Mouse (Mus musculus) retina, postnatal 1 day (tissue): ENCODE measurements at regions not wholly inside any gene's neighbourhood (a gene's known extent, or its start where the extent isn't known, plus 50 kb on each side); places are given as distances from the start of the nearest gene placed in this dataset.

Source experiments
- DNase-seq: peaks from one replicate; pipeline ENCODE4 v3.0.0-alpha.2; 2012

GRCm38 (mm10) chr12:51009644-51010043 lies 338.2 kb upstream of the G2e3 start:
- no peak for DNase-seq

GRCm38 (mm10) chr12:51001722-51002592 lies 345.9 kb upstream of the G2e3 start:
- peak; percentile 93 for DNase-seq

GRCm38 (mm10) chr12:51001096-51001495 lies 346.8 kb upstream of the G2e3 start:
- no peak for DNase-seq

DNA sequence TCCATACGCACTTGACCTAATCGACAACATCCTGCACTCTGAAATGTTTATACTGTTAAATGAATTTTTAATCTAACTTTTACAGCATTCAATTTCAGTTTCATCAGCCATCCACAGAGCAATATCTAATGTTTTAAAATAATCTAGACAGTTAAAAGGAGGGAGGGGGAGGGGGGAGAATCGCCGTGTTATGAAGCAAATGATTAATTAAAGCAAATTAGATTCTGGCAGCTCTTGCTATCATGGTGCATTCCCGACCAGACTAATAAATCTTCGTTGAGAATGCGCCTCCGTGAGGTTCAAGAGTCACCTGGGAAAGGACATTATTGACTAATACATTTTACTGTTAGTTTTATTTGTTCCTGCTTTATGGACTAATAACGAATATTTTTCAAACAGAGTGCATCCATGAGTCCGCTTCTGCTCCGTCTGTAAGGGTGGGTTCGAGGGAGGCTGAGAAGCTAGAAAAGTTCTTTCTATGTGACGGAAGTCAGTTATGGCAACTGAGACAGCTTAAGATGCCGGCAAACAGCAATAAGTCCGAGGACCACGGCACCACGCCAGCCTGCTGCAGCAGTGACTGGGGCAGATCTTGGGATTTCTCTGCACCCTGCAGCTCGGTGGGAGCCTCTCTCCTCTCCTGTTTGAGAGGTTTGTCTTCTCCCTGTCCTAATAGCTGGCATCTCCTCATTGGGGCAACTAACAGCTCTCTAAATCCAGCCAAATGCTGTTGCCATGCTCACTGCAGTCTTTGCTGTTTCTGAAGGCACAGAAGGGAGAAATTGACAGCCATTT lies 347.4 kb upstream of the G2e3 start:
- peak; percentile 27 for DNase-seq

GRCm38 (mm10) chr12:50999295-51000237 lies 348.3 kb upstream of the G2e3 start:
- DNase-seq: peak; percentile 92

DNA sequence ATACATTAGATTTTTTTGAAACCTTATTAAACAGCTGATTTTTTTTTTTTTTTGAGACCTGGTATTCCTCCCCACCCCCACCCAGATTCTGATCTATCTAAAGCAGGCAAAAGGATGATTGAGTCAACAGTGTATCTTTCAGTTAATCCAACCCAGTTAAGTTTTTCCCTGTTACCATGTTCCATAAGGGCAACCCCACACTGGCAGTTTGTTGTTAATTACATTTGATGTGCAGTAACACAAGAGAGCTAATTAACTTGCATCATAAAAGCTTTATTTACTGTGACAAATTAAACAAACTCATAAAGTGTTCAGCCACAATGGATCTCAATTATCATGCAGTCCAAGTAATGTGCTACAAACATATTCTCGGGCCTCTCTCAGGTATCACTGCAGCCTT lies 346.8 kb upstream of the Prkd1 start:
- no peak for DNase-seq

DNA sequence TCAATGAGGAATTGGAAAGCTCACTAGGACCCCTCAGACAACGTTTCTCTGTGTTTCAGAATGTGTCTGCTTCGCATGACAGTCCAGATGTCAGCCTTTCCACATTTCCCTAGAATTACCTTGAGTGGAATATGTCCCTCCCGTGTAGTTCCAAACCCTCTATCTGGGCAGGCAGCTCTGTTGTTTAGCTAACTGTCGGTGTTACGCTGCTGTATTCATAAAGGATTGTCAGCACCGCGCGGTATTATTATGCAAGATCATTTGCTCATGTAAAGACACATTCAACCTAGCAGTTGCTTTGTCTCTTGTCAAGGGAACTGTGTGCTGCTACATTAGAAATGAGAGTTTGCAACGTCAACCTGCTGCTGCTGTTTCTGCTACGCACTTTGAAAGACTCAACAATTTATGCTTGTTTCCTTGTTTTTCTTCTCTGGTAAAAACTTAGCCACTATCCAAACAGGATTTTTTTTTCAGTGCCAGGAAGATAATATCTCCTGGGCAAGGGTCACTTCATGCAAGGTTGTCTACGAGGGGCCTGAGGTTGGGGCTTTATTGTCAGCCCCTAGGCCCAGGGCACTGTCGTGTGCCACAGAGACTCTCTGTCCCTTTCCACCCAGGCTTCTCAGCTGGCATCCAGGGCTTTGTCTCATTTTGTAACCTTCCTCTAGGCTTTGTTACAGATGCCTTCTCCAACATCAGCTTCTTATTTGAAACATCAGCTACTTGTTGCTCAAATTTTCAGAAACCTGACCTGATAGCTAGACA lies 340.8 kb upstream of the Prkd1 start:
- no peak for DNase-seq

DNA sequence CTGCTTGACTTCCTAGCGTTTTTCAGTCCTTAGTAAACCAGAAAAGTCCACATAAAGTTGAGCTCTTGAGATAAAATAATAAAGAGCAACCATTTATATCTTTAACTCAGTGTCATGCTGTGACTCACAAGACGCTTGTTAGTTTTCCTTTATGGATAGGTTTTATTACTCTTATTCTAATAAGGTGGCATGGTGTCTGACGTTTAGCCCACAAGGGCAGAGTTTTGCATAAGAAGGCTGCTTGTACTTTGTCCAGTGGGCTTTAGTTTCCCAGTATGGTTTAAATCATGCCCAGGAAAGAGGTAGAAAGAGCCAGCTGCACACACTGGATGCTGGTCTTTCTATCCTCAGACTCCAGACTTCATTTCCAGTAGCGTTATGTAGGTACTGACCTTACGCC lies 332.4 kb upstream of the Prkd1 start:
- no peak for DNase-seq

DNA sequence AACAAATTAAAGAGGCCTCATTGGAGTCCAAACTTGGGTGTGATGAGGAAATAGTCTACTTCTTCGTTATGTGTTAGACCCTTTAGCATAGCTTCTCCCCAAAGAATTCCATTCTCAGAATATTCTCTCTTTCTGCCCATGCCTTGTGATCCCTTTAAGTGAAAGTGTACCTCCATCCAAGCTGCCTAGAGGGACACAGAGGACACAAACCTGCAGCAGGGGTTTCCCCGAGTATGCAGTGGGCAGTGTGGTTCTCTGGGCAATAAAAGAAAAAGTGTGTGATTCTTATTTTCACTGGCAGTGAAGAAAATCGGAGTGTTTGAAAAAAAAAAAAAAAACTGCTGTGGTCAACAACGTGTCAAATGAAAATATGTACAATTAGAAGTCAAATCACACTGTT lies 331.9 kb upstream of the Prkd1 start:
- DNase-seq: no peak

GRCm38 (mm10) chr12:50970759-50971122 lies 321.8 kb upstream of the Prkd1 start:
- no peak for DNase-seq

DNA sequence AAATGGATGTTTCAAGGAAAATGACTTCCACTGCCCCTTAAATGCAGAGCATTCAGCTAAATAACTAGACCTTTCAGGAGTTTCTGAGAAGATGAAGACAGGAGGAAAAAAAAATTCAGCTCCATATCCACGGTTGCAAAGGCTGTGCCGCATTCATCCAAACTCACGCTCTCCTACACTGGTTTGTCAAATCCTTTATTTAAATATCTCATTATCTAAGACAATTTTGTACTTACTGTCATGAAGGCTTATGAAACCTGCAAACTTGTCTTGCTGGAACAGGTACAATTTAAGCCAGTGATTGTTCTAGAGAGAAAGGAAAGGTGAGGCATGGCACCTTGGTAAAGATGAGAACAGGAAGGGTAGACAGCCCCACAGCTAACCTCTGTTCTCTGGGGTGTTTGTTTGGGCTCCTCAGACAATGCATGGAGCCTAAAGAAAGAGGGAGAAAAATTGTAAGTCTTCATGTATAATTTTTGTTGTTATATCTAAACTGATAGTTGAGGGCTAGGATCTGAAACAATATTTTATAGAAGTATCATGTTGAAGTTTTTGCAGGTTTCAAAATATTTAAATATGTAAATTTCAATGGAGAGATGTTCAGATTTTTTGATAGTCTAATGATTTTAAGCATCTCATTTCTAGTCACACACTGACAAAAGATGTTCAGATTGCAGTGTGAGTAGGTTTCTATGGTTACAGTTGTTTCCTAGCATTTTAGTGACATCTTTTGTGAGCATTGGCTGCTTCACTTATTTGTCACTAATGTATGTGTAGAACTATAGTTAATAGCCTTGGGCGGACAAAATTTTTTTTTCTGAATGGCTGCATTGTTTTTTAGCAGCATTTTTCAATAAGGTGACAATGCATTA lies 321.2 kb upstream of the Prkd1 start:
- peak; percentile 11 for DNase-seq

DNA sequence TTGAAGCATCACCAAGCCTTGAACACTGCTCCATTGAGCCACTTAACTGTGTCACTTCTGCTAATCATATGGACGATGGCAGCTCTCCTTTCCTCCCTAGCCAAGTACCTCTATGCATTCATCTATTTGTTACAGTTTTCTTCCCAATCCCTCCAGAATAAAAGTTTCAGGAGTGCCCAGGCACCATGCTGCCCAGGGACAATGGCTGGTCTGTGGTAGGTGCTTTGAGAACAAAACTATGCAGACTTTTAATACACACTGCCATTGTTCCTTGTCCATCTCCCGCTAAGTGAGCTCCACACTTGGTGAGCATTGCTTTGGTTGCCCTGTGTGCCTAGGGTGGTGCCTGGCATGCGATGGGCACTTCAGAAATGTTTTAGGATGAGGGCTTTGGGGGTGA lies 320.5 kb upstream of the Prkd1 start:
- peak; percentile 55 for DNase-seq

- DNase-seq: no peak
Measured at GRCm38 (mm10) chr12:50967168-50967810, 318.4 kb upstream of the Prkd1 start.

DNA sequence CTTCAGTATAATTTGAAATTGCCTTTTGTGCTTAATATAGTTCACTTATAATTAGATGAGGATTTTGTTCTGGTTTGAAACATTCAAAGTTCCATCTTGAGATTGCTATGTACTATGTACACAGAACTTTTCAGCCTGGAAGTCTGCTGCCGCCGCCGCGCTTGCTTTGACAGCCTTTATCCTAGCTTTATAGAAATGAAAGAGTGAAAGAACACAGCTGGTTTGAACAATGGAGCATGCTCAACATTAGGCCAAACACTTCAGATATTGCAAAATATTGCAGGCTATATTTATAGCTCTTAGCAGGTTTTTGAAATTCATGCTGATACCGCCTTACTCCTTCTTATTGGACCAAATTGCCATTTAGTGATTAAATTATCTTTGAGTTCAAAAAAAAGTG lies 305.1 kb upstream of the Prkd1 start:
- DNase-seq: no peak

DNA sequence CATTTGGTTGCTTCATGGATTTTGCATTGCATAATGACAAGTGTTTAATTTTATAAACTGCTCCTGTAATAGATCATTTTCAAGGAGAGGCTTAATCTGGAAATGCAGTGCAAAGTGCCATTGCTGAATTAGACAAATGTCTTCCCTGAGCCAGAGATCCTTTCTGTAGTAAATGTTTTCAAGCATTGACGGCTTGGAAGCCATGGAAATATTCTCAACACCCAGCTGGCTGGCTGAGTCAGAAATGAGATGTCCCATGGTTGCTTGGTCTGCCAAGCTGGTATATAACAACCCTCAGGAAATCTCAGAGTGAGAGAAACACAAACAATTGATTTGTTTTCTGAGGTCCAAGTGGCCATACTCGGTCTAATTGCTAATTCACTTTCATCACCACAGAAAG lies 298.1 kb upstream of the Prkd1 start:
- DNase-seq: no peak

DNA sequence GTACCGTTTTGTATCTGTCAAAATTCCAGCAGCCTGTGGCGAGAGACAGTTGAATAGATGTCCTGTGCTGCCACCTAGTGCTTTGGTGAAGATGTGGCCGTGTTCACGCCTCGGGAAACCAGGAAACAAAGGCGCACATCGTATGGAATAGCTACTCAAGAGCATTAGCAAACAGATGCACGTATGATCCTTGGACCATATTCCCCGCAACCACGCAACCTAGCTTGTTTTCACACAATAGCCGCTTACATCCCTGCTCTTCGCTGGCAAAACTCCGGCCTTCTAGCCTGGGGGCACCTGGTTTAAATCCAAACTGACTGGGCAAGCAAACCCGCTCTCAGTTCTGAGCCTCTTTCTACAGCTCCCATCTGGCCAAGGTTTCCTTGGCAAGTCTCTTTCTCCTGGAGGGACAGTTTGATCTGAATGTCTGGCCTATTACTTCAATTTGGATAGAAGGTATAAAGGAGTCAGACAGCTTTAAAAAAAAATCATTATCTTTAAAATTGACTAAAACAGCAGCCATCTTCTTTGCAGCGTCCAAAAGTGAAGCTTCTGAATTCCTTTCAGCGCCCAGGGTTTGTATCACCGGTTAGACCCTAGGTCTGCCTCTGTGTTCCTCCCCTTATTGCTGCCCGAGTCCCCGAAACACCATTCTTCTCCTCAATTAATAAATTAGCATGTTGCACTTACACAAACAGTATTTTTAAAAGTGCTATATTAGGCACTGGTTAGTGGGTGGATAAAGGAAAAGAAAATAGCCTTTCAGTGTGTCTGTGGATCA lies 295.0 kb upstream of the Prkd1 start:
- peak; percentile 88 for DNase-seq

DNA sequence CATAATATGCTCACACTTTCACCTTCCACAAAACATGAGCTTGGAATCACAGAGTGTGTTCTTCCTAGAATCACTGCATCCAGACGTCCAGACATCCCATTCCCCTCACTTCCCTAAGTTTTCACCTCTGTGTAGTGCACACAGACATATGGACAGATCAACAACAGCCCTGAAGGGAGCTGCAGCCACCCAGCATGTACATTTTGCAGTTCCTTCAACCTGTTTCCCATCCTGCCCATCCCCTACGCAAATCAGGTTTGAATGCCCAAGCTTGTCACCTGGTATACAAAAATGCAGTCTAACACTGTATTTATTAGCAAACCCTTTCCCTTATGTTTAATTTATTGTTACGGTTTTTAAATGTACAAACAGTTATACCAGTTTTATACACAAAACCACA lies 294.4 kb upstream of the Prkd1 start:
- no peak for DNase-seq

- DNase-seq: peak; percentile 61
Measured at GRCm38 (mm10) chr12:50935516-50935915, 286.6 kb upstream of the Prkd1 start.

DNA sequence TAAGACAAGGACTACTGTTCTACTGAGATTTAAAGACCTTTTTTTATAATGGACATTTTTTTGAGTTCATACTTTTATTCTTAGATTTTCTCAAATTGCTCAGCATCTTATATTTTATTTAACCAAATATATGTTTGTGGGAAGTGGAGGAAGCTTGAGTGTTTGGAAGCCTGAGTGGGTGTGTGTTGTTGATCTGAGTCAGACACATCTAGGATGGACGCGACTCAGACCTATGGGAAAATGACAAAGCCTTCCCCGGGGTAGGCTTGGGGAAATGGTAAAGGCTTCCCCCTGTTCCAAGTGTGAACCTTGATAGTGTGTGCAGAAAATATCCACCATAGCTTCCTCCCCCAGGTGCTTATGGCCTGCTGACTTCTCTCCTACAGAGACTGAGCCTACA lies 283.6 kb upstream of the Prkd1 start:
- no peak for DNase-seq

DNA sequence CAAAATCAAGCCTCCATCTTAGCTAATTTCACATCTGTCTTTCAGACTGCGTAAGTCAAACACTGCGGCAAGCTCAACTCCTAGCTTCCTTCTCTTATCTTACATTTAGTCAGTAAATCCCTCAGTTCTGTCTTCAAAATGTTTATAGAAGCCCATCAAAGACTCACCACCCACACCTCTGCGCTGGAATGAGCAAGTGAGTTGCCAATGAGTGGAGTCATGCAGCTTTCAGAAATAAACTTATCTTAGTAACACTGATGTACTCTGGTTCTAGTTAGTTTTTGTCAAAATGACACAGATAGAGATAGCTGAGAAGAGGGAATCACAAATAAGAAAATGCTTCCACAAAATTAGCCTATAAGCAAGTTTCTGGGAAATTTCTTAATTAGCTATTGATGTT lies 280.7 kb upstream of the Prkd1 start:
- no peak for DNase-seq
